Mouse (Mus musculus): ENCODE results near the gene Adamts9.
A peak's percentile ranks its signal among the peaks of the same experiment; 100 is the strongest.

Adamts9 gene

DNA sequence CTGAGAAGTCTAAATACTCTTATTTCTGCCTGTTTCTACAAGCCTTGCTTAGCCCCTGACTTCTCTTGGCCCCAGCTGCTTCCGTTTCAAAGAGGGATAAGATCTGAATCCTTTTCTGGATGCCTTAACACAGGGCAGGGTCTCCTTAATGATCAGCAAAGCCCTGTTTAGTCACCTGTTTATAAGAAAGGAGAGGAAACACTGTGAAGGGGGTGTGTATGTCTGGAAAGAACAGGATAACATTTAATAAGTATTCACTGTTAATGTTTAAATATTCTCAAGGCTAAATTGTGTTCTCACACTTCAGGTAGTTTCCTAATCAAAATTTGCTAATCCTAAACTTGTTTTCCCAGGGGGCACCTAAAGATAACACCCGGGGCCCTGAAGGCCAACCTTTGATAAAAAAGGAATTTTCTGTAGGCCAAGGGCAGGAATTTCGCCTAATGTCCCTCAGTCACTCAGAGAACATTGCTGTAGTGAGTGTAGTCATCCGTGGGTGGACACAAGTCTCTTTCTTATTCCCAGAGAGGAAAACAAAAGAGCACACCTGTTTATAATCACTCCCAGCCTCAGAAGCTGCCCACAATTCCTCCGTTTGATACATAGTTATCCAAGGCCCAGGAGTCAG lies 82.9 kb downstream of the Adamts9 start:
- DNase-seq (ENCODE audit: low spot score): no peak

- DNase-seq (ENCODE audit: low spot score): no peak
These were observed 84.4 kb downstream of the Adamts9 start for GRCm38 (mm10) chr6:92858721-92859510.

DNA sequence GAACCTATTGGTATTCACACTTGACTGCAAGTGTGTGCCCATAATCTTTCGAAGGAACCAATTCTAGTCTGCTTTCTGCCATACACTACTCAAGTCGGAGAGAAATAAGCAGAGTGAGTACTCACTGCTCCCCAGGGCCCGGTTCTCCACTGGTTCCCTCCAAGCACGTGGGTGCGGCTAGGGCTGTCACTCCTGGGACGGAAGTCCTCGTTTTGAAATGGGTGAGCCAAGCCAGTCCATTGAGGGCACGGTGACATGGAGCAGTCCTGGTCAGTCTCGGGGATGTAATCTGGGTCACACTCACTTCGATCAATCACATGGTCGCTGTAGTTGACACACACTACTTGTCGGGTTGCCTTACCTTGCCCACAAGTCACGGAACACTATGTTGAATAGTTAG lies 85.5 kb downstream of the Adamts9 start:
- DNase-seq (ENCODE audit: low spot score): no peak

- DNase-seq (ENCODE audit: low spot score): no peak
These were observed 88.4 kb downstream of the Adamts9 start for GRCm38 (mm10) chr6:92854873-92855272.

DNA sequence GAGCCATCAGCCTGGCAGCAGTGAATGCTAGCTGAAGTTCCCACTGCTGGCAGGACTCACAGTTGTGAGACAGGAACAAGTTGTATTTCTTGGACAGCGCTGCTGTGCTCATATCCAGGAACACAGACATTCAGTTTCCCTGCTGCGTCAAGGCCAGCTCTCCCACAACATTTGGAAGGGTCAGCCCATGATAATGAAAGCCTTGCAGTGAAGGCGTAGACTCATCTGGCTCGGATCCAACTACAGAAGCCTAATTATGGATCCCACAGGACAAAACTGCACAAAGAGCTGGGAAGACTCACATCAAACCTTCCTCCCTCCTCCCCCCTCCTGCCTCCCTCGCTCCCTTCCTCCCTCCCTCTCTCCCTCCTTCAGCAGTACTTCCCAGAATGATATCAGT lies 93.0 kb downstream of the Adamts9 start:
- DNase-seq (ENCODE audit: low spot score): peak; percentile 51

DNA sequence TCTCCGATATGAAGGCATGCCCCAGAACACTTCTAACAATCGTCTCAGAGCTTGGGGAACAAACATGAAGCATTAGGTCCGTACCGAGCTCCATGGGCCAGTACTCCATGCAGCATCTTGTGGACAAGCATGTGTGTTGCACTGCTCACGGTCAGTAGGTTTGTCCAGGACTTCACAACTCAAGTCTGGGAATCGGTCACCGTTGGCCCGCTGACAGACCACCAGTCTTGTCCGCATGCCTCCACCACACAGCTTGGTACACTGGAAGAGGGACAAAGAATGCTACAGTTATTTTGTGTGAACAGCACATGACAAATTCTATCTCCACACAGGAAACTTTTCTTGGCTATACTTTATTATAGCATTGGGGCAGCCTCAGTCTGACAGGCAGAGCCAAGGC lies 94.1 kb downstream of the Adamts9 start:
- DNase-seq (ENCODE audit: low spot score): no peak

- DNase-seq (ENCODE audit: low spot score): no peak
These were observed 96.7 kb downstream of the Adamts9 start for GRCm38 (mm10) chr6:92846614-92847013.

DNA sequence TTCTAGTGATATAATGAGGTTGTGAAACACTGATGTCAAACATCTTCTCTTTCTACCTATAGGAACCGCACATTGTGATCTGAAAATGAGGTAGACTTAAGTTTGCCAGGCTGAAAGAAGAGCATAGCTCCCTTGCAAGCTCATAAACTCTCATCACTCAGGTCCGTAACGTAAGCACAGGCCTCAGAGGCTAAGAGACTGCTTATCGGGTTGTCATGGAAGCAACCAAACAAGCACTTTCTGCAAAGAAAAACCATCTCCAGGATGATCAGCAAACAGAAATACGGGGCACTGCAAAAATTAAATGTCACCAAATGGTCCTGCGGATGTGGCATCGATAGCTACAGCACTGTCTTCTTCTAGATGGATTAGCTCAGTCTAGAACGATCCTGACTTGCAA lies 97.4 kb downstream of the Adamts9 start:
- no peak for DNase-seq (ENCODE audit: low spot score)

DNA sequence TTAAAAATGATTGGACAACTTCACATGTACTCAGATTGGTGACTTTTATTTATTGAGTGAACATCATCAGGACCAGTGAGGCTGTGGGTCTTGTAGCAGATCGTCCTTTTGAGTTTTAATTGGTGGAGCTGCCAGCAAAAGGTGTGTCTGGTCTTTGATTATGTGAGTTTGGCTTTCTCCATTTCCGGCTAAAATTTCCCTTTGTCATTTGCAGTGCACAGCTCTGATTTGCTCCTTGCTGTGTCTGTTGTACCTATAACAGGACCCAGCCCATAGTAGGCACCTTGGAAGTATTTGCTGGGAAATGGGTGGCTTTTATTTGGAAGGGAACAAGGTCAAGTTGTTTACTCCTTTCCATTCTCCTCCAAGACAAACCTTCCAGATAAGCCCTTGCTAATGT lies 99.8 kb downstream of the Adamts9 start:
- DNase-seq (ENCODE audit: low spot score): no peak

DNA sequence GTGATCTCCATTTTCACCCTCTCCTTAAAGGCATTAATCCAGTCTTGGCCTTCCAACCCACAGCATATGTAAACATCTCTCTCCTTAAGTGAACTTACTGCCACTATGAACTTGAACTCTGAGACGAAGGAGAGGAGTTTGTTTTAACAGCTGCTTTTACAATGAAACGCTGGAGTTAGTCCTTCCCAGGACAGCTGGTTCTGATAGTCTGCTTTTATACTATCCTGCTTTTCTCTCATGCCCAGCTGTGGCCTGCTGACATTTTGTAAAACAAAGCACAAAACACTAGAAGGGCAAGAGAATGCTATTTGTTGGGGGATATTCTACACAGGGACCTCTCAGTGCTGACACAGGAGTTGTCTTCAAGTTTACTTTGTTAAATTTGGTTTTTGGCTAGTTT lies 101.3 kb downstream of the Adamts9 start:
- DNase-seq (ENCODE audit: low spot score): no peak

DNA sequence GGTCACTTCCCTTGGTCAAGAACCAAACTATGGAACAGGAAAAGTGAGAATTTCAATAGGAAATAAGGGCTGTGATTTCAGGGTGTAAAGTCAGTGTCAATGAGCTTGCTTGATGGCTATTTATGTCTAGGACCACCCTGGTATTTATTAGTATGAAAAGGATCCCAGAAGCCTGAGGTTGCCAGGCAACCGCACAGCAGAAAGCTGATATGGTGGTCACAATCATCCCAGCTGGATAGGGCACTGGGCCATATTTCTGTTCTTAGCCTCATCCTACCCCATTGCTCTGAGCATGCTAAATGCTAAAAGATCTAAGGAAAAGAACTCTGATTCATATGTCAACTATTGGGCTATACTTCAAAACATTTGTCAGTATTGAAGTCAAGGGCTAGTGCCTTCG lies 112.2 kb downstream of the Adamts9 start:
- no peak for DNase-seq (ENCODE audit: low spot score)

- no peak for DNase-seq (ENCODE audit: low spot score)
These were observed 114.1 kb downstream of the Adamts9 start for GRCm38 (mm10) chr6:92829148-92829547.

DNA sequence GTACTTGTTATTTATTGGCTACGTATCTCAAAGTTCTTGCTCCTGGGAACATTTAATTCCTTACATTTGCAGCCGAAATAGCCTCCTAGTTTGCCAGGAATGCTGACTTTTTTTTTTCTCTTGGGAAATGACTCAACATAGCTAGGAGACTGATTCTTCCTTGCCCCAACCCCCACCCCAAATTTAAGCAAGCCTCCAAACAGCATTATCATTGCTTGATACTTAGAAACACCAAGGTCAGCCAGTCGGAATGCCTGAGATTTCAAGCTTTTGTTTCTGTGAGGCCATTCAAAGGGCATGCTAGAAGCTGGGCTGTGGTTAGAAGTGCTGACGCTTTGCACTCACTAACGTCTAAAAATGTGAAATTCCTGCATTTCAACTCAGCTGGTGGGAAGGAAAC lies 115.9 kb downstream of the Adamts9 start:
- DNase-seq (ENCODE audit: low spot score): no peak

DNA sequence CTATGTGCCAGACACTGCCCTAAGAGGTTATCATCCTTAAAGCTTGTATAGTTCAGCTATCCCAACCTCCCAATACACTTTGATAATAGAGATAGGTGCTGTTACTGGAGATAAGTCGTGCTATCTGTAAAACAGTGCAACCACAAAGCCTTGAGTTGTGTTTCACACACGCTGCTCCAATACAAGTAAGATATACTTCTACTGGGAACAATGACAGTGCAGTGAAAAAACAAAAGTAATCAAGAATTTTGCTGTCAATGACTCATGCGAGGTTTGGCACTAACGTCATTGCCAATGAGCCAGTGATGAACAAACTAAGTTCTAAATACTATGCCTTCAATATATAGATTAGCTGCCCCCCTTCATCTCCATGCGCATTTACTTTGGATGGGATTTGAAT lies 116.7 kb downstream of the Adamts9 start:
- DNase-seq (ENCODE audit: low spot score): no peak

GRCm38 (mm10) chr6:92823991-92824390 lies 119.3 kb downstream of the Adamts9 start:
- DNase-seq (ENCODE audit: low spot score): no peak

DNA sequence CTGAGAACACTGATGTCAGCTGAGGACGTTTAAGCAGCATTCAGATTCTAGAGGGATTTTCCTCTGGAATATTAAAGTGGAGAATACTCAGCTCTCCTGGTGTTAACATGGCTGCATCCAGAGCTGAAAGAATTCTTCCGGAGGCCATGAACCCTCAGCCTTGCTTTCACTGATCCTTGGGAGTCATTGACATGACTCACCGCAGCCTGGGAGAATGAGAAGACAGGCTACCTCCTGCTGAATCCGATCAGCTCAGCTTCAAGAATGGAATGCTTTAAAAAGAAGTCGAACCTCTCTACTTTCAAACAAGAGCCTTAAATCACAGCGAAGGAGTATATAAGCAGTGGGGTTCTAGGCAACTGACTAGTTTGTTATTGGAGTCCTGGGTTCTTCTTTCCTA lies 121.3 kb downstream of the Adamts9 start:
- DNase-seq (ENCODE audit: low spot score): no peak

GRCm38 (mm10) chr6:92821606-92822005 lies 121.7 kb downstream of the Adamts9 start:
- DNase-seq (ENCODE audit: low spot score): no peak

GRCm38 (mm10) chr6:92817661-92818060 lies 125.6 kb downstream of the Adamts9 start:
- DNase-seq (ENCODE audit: low spot score): no peak

DNA sequence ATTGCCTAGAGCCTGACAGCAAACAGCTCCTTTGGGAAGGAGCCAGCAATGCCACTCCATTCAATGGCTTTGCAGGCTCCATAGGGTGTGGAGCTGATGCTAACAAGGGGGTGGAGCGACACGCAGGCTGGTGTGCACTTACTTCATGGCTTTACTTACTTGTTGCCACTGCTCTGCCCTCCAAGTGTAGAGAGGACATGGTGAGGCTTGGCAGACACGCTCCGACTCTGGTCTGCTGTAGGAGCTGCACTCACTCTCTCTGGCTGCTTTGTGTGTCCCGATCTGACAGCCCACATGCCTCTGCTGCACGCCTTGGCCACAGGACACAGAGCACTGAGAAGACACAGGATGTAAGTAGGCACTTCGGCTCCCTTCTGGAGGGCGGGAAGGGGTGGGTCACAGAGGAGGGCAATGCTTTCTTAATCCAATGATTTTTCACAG lies 127.0 kb downstream of the Adamts9 start, which contains the start of gene A730049H05Rik:
TSS of gene A730049H05Rik (plus strand) at position 168 of the 441 bp plus-strand sequence.
- no peak for DNase-seq (ENCODE audit: low spot score)

DNA sequence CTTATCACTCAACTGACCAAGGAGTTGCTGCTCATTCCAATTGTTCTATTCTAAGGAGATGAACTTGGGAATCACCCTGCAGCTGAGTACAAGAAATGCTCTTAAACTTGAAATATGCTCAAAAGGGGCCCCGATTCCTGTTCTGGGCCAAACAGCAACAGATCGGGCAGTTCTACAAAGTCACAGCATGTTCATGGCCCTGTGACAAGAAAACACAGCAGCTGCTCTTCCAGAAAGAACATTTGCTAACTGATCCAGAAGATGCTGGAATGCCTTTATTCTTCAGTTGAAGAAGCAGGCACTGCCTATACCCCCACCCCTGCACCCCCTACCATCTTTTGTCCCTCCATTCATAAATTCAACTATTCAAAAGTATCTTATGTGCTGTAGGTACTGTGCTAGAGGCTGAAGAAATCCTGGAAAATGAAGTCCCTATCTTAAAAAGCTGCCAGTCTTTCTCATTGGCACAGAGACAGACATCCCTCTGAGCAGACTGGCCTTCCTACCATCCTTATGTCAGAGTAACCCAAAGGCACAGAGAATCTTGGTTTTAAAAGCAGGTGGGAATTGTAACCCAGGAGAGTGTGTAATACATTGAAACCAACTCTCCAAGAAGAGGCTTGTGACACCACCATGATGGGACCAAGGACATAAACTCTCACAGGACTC lies 130.5 kb downstream of the Adamts9 start:
- DNase-seq (ENCODE audit: low spot score): no peak

- DNase-seq (ENCODE audit: low spot score): no peak
These were observed 131.7 kb downstream of the Adamts9 start for GRCm38 (mm10) chr6:92811566-92811965.

- no peak for DNase-seq (ENCODE audit: low spot score)
These were observed 132.7 kb downstream of the Adamts9 start for GRCm38 (mm10) chr6:92810628-92811027.

- DNase-seq (ENCODE audit: low spot score): no peak
These were observed 133.5 kb downstream of the Adamts9 start for GRCm38 (mm10) chr6:92809818-92810217.
